Mouse (Mus musculus) testis, adult 2 months (tissue): ENCODE data around the gene G0s2.

Experiments used
- CTCF ChIP-seq: fragments of 200-500 bp; IDR thresholded peaks from 2 replicates; pipeline ENCODE4 v1.5.1; 2012; ENCODE audit warnings: low read depth, mild to moderate bottlenecking, inconsistent platforms, low read length, moderate library complexity; ENCODE audit not compliant: control insufficient read depth, insufficient read depth, insufficient replicate concordance
- POLR2A ChIP-seq: fragments of 200-500 bp; IDR thresholded peaks from 2 replicates; pipeline ENCODE4 v1.6.1; 2012; ENCODE audit warnings: low read depth, mild to moderate bottlenecking, inconsistent platforms, low read length, moderate library complexity; ENCODE audit not compliant: control insufficient read depth

GRCm38 (mm10) chr1:193303096-193303495, 30.1 kb upstream of the G0s2 start:
- no peak for TF ChIP-seq CTCF
- TF ChIP-seq POLR2A = no peak
